Mouse (Mus musculus): Measurements from ENCODE around the gene Nanos2. TPM values are rescaled to one million over a fixed set of nuclear protein-coding genes. Genes with fewer than 3 reads are reported as not detected.

Nanos2 gene
- total and polyA plus RNA-seq, 2 experiments from 2014 or later = not detected

- 0 out of 2 replicates have a peak, but pooled peaks cover 8% of the 10 kb centered on the region for H3K4me1 ChIP-seq (ENCODE audit: control insufficient read depth, insufficient read depth)
Measured at GRCm38 (mm10) chr7:19010581-19010980, 23.4 kb downstream of the Nanos2 start.

GRCm38 (mm10) chr7:19012025-19012621 is 24.9 kb downstream of the Nanos2 start:
- ATAC-seq (ENCODE audit: insufficient read depth, low read depth) = peak; percentile 66
- H3K4me2 ChIP-seq (ENCODE audit: low read depth, low read length) = peak overlapping the region; percentile 65
- peak; percentile 43 for DNase-seq (ENCODE audit: low spot score)
- 0 out of 2 replicates have a peak, but pooled peaks cover under 1% of the 10 kb centered on the region for H3K36me3 ChIP-seq (replicated peaks; ENCODE audit: control insufficient read depth, insufficient read depth, low read length)
- H3K9me3 ChIP-seq (replicated peaks; ENCODE audit: control insufficient read depth, low read length) = no peaks in the 10 kb centered on the region
- H3K4me3 ChIP-seq (ENCODE audit: low read depth, low read length) = peak overlapping the region; percentile 38
- TF ChIP-seq EP300 (IDR thresholded peaks at IDR 0.05; ENCODE audit: low read depth) (0 out of 2 replicates have a peak, but pooled peaks have one; percentile 19), CTCF (IDR thresholded peaks at IDR 0.05; ENCODE audit: low read depth) (no peak)
- no peaks in the 10 kb centered on the region for H3K27me3 ChIP-seq (ENCODE audit: control insufficient read depth, insufficient read depth, low read length)
- H3K4me1 ChIP-seq (ENCODE audit: control insufficient read depth, insufficient read depth) = 0 out of 2 replicates have a peak, but pooled peaks cover 6% of the 10 kb centered on the region
- 1% methylated on average over 31 of the region's 31 CpGs for WGBS
- H3K27ac ChIP-seq (ENCODE audit: low read depth) = peak overlapping the region; percentile 55
- H3K9ac ChIP-seq (replicated peaks; ENCODE audit: low read depth, low read length) = peak overlapping the region; percentile 56

More at GRCm38 (mm10) chr7:19010581-19010980, 23.4 kb downstream of the Nanos2 start:
- Histone ChIP-seq H3K9me3 (replicated peaks; ENCODE audit: control insufficient read depth, low read length) (no peaks in the 10 kb centered on the region), H3K4me2 (ENCODE audit: low read depth, low read length) (no peak overlapping the region), H3K9ac (replicated peaks; ENCODE audit: low read depth, low read length) (no peak overlapping the region), H3K27ac (ENCODE audit: low read depth) (no peak overlapping the region), H3K4me3 (ENCODE audit: low read depth, low read length) (no peak overlapping the region), H3K27me3 (ENCODE audit: control insufficient read depth, insufficient read depth, low read length) (no peaks in the 10 kb centered on the region), H3K36me3 (replicated peaks; ENCODE audit: control insufficient read depth, insufficient read depth, low read length) (0 out of 2 replicates have a peak, but pooled peaks cover 9% of the 10 kb centered on the region)
- TF ChIP-seq EP300 (IDR thresholded peaks at IDR 0.05; ENCODE audit: low read depth) (no peak), CTCF (IDR thresholded peaks at IDR 0.05; ENCODE audit: low read depth) (no peak)
- no peak for ATAC-seq (ENCODE audit: insufficient read depth, low read depth)
- WGBS = 79% methylated on average over 7 of the region's 7 CpGs
- no peak for DNase-seq (ENCODE audit: low spot score)

- no peak for ATAC-seq (ENCODE audit: insufficient read depth, low read depth)
- Histone ChIP-seq H3K36me3 (replicated peaks; ENCODE audit: control insufficient read depth, insufficient read depth, low read length) (no peaks in the 10 kb centered on the region), H3K9me3 (replicated peaks; ENCODE audit: control insufficient read depth, low read length) (no peaks in the 10 kb centered on the region), H3K4me2 (ENCODE audit: low read depth, low read length) (no peak overlapping the region), H3K27ac (ENCODE audit: low read depth) (no peak overlapping the region), H3K9ac (replicated peaks; ENCODE audit: low read depth, low read length) (peak overlapping the region; percentile 56; the same call in 1 of the 2 replicates), H3K4me1 (ENCODE audit: control insufficient read depth, insufficient read depth) (0 out of 2 replicates have a peak, but pooled peaks cover 6% of the 10 kb centered on the region), H3K4me3 (ENCODE audit: low read depth, low read length) (no peak overlapping the region), H3K27me3 (ENCODE audit: control insufficient read depth, insufficient read depth, low read length) (no peaks in the 10 kb centered on the region)
- no peak for DNase-seq (ENCODE audit: low spot score)
- no peak for TF ChIP-seq EP300 (IDR thresholded peaks at IDR 0.05; ENCODE audit: low read depth)
- TF ChIP-seq CTCF (IDR thresholded peaks at IDR 0.05; ENCODE audit: low read depth) = no peak
- WGBS = 36% methylated on average over 2 of the region's 2 CpGs
Measured at GRCm38 (mm10) chr7:19012882-19013281, 25.7 kb downstream of the Nanos2 start.

- Histone ChIP-seq H3K9ac (replicated peaks; ENCODE audit: low read depth, low read length) (no peak overlapping the region), H3K27ac (ENCODE audit: low read depth) (no peak overlapping the region), H3K9me3 (replicated peaks; ENCODE audit: control insufficient read depth, low read length) (no peaks in the 10 kb centered on the region), H3K4me2 (ENCODE audit: low read depth, low read length) (no peak overlapping the region), H3K4me1 (ENCODE audit: control insufficient read depth, insufficient read depth) (0 out of 2 replicates have a peak, but pooled peaks cover 6% of the 10 kb centered on the region), H3K4me3 (ENCODE audit: low read depth, low read length) (no peak overlapping the region), H3K36me3 (replicated peaks; ENCODE audit: control insufficient read depth, insufficient read depth, low read length) (no peaks in the 10 kb centered on the region), H3K27me3 (ENCODE audit: control insufficient read depth, insufficient read depth, low read length) (0 out of 2 replicates have a peak, but pooled peaks cover 6% of the 10 kb centered on the region)
- ATAC-seq (ENCODE audit: insufficient read depth, low read depth) = no peak
- WGBS = 54% methylated on average over 15 of the region's 15 CpGs
- TF ChIP-seq CTCF (IDR thresholded peaks at IDR 0.05; ENCODE audit: low read depth) = no peak
- TF ChIP-seq EP300 (IDR thresholded peaks at IDR 0.05; ENCODE audit: low read depth) = no peak
- DNase-seq (ENCODE audit: low spot score) = no peak
Measured at GRCm38 (mm10) chr7:19014452-19014851, 27.3 kb downstream of the Nanos2 start.

GRCm38 (mm10) chr7:19016042-19016441 is 28.8 kb downstream of the Nanos2 start:
- Histone ChIP-seq H3K27me3 (ENCODE audit: control insufficient read depth, insufficient read depth, low read length) (peaks cover 21% of the 10 kb centered on the region), H3K27ac (ENCODE audit: low read depth) (no peak overlapping the region), H3K9ac (replicated peaks; ENCODE audit: low read depth, low read length) (no peak overlapping the region), H3K4me3 (ENCODE audit: low read depth, low read length) (no peak overlapping the region), H3K9me3 (replicated peaks; ENCODE audit: control insufficient read depth, low read length) (no peaks in the 10 kb centered on the region), H3K4me1 (ENCODE audit: control insufficient read depth, insufficient read depth) (0 out of 2 replicates have a peak, but pooled peaks cover 6% of the 10 kb centered on the region), H3K4me2 (ENCODE audit: low read depth, low read length) (no peak overlapping the region), H3K36me3 (replicated peaks; ENCODE audit: control insufficient read depth, insufficient read depth, low read length) (no peaks in the 10 kb centered on the region)
- TF ChIP-seq CTCF (IDR thresholded peaks at IDR 0.05; ENCODE audit: low read depth) = no peak
- DNase-seq (ENCODE audit: low spot score) (no peak), ATAC-seq (ENCODE audit: insufficient read depth, low read depth) (no peak)
- WGBS = 85% methylated on average over 4 of the region's 4 CpGs

Measured in heart, postnatal 0 days (tissue).